Mouse (Mus musculus) ovary, postnatal 14 days (tissue): ENCODE data around the gene Megf8.

Experiments used
- DNase-seq: peaks from one replicate; pipeline ENCODE4 v3.0.0; 2022; ENCODE audit warnings: low spot score

The Megf8 gene

GRCm38 (mm10) chr7:25279076-25279860 lies 37.7 kb upstream of the Megf8 start:
- peak; percentile 82 for DNase-seq

- no peak for DNase-seq
Measured at GRCm38 (mm10) chr7:25279861-25280791, 36.8 kb upstream of the Megf8 start.

GRCm38 (mm10) chr7:25281166-25281733 lies 35.7 kb upstream of the Megf8 start:
- DNase-seq, result no peak

- peak; percentile 96 for DNase-seq
Measured at GRCm38 (mm10) chr7:25281734-25282601, 35.0 kb upstream of the Megf8 start.

GRCm38 (mm10) chr7:25282731-25283211 lies 34.2 kb upstream of the Megf8 start:
- DNase-seq, result no peak

- no peak for DNase-seq
Measured at GRCm38 (mm10) chr7:25283637-25284036, 33.3 kb upstream of the Megf8 start.

GRCm38 (mm10) chr7:25284171-25284570 lies 32.8 kb upstream of the Megf8 start:
- no peak for DNase-seq

- no peak for DNase-seq
Measured at GRCm38 (mm10) chr7:25284766-25285165, 32.2 kb upstream of the Megf8 start.

- DNase-seq, result no peak
Measured at GRCm38 (mm10) chr7:25285511-25286238, 31.3 kb upstream of the Megf8 start.

- no peak for DNase-seq
Measured at GRCm38 (mm10) chr7:25286989-25287388, 30.0 kb upstream of the Megf8 start.

- no peak for DNase-seq
Measured at GRCm38 (mm10) chr7:25288011-25288410, 29.0 kb upstream of the Megf8 start.

- no peak for DNase-seq
Measured at GRCm38 (mm10) chr7:25288721-25289120, 28.2 kb upstream of the Megf8 start.

- DNase-seq, result no peak
Measured at GRCm38 (mm10) chr7:25289925-25290324, 27.0 kb upstream of the Megf8 start.

- no peak for DNase-seq
Measured at GRCm38 (mm10) chr7:25290463-25290862, 26.5 kb upstream of the Megf8 start.

GRCm38 (mm10) chr7:25290911-25291310 lies 26.1 kb upstream of the Megf8 start:
- DNase-seq, result no peak

- no peak for DNase-seq
Measured at GRCm38 (mm10) chr7:25292107-25292506, 24.9 kb upstream of the Megf8 start.

GRCm38 (mm10) chr7:25293191-25293739 lies 23.7 kb upstream of the Megf8 start:
- DNase-seq, result no peak

- no peak for DNase-seq
Measured at GRCm38 (mm10) chr7:25294495-25294894, 22.5 kb upstream of the Megf8 start.

GRCm38 (mm10) chr7:25294960-25295722 lies 21.8 kb upstream of the Megf8 start:
- DNase-seq, result no peak
